Mouse (Mus musculus) MN1 (cell line): ENCODE results near the gene Xylb.

Experiments used
- DNase-seq: peaks from one replicate; pipeline ENCODE4 v3.0.0-alpha.2; 2016; ENCODE audit warnings: low spot score

The Xylb gene

GRCm38 (mm10) chr9:119401801-119402214, 44.6 kb downstream of the Xylb start, which contains the start of gene Acvr2b:
Acvr2b (plus strand) TSS chr9:119402118.
- peak; percentile 97 for DNase-seq

GRCm38 (mm10) chr9:119402253-119403235, 45.4 kb downstream of the Xylb start:
- peak; percentile 67 for DNase-seq

DNA sequence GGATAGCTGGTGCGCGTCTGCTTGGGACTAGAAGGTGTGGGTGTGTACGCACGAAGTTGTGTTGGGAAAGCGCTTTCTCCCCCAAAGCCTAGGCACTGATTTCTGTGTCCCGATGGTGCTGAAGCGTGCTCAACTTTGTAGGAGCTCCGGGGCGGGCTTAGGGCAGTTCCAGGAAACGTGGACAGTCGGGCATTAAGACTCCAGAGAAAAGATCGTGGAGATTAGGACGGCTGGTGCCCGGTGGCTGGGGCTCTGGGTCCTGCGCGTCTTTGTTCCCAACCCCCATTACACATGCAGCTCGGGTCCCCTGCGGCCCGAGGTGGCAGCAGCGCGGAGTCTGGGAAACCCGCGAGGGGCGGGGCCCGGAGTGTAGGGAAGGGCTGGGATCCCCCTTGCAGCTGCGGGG, 46.1 kb downstream of the Xylb start:
- DNase-seq: peak; percentile 56

DNA sequence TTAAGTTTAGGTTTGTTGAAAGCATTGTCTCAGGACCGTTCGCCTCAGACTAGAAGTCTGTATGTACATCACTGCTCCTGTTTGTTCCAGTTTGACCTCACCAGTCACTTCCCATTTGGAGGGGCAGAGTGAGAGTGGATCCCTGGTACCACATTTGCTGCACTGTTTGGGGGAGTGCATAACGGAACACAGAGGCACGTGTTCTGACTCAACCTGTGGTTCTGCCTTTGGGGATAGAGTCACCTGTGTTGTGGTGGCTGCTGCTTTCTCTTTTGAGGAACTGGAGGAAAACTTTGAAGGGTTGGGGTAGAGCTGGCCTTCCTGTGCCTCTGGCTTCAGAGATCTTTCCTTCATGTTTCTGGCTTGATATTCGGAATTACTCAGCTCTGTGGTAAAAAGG, 46.9 kb downstream of the Xylb start:
- DNase-seq: no peak

- no peak for DNase-seq
Measured at GRCm38 (mm10) chr9:119407884-119408283, 50.7 kb downstream of the Xylb start.

DNA sequence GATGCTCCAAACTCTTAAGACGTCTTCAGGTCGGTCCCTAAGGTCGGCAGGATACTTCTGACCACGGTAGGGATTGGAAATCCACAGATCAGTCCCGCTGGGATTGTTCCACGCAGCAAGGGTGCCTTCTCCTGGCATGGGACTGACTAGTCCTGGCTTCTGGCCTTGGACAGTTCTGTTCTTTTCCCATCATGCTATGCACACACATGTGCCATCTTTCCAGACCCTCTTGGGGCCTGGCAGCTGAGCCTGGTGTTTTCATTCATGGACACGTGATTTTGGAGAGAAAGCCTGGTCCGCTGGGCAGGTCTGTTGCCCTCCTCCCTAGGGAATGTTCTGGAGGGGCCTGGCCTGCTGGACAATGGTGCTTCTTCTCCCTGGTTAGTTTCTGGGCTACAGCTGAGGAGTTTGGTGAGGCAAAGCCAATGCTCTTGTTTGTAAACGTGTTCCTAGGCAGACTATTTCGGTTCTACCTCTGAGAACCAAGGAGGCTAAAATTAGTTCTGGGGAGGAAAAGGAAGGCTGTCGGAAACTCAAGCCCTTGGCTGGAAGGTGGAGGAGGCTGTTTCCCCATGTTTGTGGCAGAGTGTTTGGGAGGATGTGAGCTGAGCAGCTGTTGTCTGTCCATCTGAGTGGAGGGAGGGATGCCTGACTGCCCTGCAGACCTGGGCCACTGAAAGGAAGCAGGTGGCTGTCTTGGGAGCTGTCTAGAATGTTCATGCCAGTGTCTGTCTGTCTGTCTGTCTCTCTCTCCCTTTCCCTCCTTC, 51.9 kb downstream of the Xylb start:
- DNase-seq: peak; percentile 84

DNA sequence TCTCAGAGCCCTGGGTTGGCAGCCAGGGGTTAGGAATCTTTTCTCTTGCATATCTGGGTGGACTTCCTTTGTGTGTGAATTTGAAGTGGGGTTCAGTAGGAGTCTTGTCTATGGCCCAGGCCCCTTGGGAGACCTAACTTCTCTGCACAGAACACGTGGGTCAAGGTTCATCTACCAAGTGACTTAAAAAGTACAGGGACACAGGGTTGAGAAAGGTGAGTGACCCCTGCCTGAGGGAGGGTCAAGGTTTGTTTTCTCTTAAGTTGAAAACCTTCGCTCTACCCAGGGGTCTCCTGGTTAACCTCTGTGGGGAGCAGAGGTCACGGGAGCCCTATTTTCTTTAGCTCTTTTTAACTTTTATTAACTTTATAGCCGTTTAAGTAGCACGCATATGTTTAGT, 52.7 kb downstream of the Xylb start:
- DNase-seq: no peak

GRCm38 (mm10) chr9:119418025-119418424, 60.8 kb downstream of the Xylb start:
- DNase-seq: no peak

DNA sequence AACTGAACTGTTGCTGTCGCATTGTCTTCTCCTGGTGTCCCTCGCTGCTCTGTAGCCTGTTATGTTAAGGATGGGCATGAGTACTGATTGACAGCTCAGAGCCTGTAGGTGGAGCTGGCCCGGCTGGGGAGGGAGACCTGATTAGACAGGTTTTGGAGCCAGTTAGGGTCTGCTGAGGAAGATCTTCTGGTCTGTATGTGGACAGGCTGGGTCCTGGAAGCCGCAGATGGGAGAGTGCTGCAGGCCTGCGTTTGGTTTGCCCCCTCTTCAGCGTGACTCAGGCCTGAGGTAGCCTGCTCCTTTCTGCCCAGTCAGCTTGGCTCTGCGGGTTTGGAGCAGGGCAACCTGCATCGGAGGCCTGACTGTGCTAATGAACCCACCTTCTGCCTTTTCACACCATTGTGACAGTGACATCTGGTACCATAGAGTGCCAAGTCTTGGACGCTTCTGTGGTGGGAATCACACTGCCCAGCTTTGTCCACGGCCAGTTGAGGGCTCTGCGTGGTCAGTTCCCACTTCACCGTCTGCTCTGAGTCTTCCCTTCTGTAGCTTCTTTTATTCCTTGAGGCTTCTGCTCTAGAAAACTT, 62.8 kb downstream of the Xylb start:
- no peak for DNase-seq

DNA sequence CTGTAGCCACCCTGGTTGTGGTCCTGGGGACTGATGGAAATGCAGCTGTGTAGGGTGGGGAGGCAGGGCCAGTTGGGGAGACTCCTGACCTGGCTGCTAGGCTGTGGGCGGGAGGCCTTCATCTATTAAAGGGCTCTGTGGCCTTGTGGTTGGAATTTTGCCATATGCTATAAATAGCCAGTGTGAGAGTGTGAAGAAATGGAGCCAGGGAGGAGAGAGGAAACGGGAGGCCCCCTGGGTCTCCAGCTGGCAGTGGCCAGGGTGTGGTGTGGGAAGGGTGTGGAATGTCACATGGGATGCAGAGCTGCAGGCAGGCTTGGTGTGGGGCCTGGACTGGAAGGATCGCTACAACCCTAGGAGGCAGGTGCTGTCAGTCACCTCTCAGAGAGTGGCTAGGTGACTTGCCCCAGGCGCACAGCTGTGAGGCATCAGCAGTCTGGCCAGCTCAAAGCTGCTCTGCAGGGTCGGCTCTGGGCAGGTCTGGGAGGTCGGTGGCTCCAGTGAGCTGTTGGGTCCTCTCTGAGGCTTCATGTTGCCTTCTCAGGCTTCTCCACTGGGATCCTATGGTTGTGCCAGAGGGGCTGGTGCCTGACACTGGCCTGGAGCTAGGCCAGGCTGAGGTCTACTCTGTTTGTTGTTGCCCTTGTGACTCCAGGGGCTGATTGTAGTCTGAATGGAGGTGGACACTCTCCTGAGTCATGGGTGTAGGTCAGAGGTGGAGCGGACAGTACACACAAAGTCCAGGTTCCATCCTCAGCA, 68.2 kb downstream of the Xylb start:
- peak; percentile 86 for DNase-seq

GRCm38 (mm10) chr9:119425976-119426415, 68.8 kb downstream of the Xylb start:
- no peak for DNase-seq

DNA sequence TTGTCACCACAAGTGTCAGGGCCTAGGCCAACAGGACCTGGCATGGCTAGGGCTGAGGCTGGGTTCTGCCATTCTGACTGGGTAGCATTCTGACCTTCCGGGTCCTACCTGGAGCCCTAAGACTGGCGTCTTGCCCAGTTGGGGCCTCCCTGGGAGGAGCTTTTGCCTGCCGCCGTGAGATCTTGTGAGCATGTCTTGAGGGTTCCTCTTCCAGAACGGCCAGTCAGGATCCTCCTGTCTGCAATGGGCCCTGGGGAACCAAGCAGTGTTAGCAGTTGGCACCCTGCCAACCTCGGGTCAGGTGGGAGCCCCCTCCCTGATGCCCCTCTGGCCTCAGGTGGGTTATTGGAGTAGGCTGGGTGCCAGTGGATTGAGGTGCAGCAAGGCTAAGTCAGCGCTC, 69.3 kb downstream of the Xylb start:
- no peak for DNase-seq

DNA sequence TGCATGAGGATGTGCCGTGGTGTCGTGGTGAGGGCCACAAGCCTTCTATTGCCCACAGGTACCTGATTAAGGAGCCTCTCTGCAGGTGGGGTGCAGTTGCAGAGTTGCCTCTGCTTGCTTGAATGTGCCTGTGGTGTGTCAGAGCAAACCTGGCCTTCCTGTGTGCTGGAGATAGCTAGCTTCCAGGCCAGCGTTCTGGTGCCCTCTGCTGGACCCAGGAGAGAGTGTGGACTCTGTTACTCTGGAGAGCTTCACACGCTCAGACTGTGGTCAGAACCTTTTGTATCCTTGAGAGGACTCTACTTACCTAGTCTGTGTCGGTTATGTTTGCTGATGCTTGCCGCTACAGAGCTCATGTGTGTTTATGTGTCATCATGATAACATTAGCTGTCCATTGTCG, 73.1 kb downstream of the Xylb start:
- peak; percentile 87 for DNase-seq

DNA sequence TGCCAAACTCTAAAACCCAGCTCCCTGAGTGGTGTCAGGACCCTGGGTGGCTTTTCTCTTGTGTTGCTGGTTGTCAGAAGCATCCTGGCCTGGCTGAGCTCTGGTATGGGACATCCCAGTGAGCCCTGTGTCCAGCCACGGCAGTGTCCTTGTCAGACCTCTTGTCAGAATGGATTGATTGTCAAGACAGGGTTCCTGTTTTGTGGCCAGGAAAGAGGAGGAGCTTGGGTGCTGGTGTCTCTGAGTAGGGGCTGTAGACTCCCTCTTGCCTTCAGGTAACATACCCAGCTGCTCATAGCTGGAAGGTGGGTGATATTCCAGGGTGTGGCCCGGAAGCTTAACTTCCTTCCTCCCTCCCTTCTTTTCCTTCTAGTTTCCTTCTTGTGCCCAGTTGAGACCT, 78.7 kb downstream of the Xylb start:
- DNase-seq: no peak

- no peak for DNase-seq
Measured at GRCm38 (mm10) chr9:119438065-119438464, 80.9 kb downstream of the Xylb start.

DNA sequence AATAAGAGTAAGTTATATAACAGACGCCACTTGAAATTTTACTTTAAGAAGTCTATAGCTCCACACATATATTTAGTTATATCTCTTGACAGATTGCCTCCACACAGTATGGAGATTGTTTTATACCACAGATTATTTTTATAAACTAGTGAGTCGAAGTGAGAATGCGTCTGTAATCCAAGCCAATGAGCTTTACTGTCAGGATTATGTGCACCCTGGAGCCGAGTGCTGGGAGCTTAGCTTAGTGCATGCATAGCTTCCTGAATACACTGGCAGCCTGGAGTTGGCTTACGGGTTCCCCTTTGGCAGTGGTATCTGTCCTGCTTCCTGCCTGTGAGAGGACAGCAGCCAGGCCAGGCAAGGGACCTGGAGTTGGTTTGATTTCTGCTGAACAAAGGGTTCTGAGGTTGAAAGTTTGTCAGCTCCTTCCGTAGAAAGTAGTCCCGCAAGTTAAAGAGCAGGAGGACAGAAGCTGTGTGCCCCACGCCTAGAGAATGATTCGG, 81.4 kb downstream of the Xylb start:
- DNase-seq: no peak
